Mouse (Mus musculus) MEL (cell line): ENCODE results near the gene Rabep1.

Experiments
- BHLHE40 ChIP-seq: IDR thresholded peaks from 2 replicates; pipeline ENCODE4 v1.6.1; 2012; ENCODE audit warnings: low read depth, mild to moderate bottlenecking, inconsistent platforms, low read length, improper control_type of control experiment, borderline replicate concordance
- CTCF ChIP-seq, 3 experiments: IDR thresholded peaks in 2 of 3; conservative IDR thresholded peaks in 1 of 3; 2 replicates each; pipeline ENCODE4 v1.5.1; 2011 to 2012; ENCODE audit warnings: low read length in 3 of 3, low read depth in 2 of 3, mild to moderate bottlenecking in 2 of 3, improper control_type of control experiment in 1 of 3, inconsistent platforms in 1 of 3, mixed read lengths in 1 of 3, moderate library complexity in 1 of 3; ENCODE audit not compliant: control insufficient read depth in 1 of 3, insufficient read depth in 1 of 3, poor library complexity in 1 of 3, severe bottlenecking in 1 of 3
- ELF1 ChIP-seq: IDR thresholded peaks from 2 replicates; pipeline ENCODE4 v1.6.1; 2014; ENCODE audit warnings: low read depth, mild to moderate bottlenecking, inconsistent platforms, low read length, improper control_type of control experiment, moderate library complexity
- EP300 ChIP-seq, 2 experiments: IDR thresholded peaks; 2 replicates each; pipeline ENCODE4 v1.6.1; 2011; ENCODE audit warnings: improper control_type of control experiment in 2 of 2, low read length in 2 of 2, low read depth in 1 of 2, mild to moderate bottlenecking in 1 of 2
- HCFC1 ChIP-seq: IDR thresholded peaks from 2 replicates; pipeline ENCODE4 v1.6.1; 2012; ENCODE audit warnings: low read depth, mild to moderate bottlenecking, inconsistent platforms, low read length, improper control_type of control experiment, moderate library complexity
- JUND ChIP-seq: IDR thresholded peaks from 2 replicates; pipeline ENCODE4 v1.6.1; 2011; ENCODE audit warnings: low read depth, mild to moderate bottlenecking, improper control_type of control experiment, low read length
- MAX ChIP-seq: IDR thresholded peaks from 2 replicates; pipeline ENCODE4 v1.6.1; 2011; ENCODE audit warnings: low read length, improper control_type of control experiment
- MYC ChIP-seq: IDR thresholded peaks from 2 replicates; pipeline ENCODE4 v1.6.1; 2011; ENCODE audit warnings: low read depth, mild to moderate bottlenecking, low read length, improper control_type of control experiment, moderate library complexity
- NELFE ChIP-seq: IDR thresholded peaks from 2 replicates; pipeline ENCODE4 v1.6.1; 2011; ENCODE audit warnings: low read depth, low read length, improper control_type of control experiment
- NRF1 ChIP-seq: IDR thresholded peaks from 2 replicates; pipeline ENCODE4 v1.6.1; 2014; ENCODE audit warnings: low read depth, mild to moderate bottlenecking, inconsistent platforms, low read length, improper control_type of control experiment, moderate library complexity; ENCODE audit not compliant: poor library complexity, insufficient read depth, severe bottlenecking
- POLR2A ChIP-seq, 2 experiments: IDR thresholded peaks; 2 replicates each; pipeline ENCODE4 v1.6.1; 2011 to 2012; ENCODE audit warnings: low read length in 2 of 2, mild to moderate bottlenecking in 2 of 2, control low read depth in 1 of 2, improper control_type of control experiment in 1 of 2, low read depth in 1 of 2, moderate library complexity in 1 of 2; ENCODE audit not compliant: control insufficient read depth in 1 of 2, insufficient read depth in 1 of 2, poor library complexity in 1 of 2
- TBP ChIP-seq: IDR thresholded peaks from 2 replicates; pipeline ENCODE4 v1.8.0; 2011; ENCODE audit warnings: low read depth, low read length, improper control_type of control experiment
- USF2 ChIP-seq, 2 experiments: IDR thresholded peaks; 2 replicates each; pipeline ENCODE4 v1.6.1; 2011 to 2012; ENCODE audit warnings: improper control_type of control experiment in 2 of 2, low read length in 2 of 2, borderline replicate concordance in 1 of 2, inconsistent platforms in 1 of 2, low read depth in 1 of 2, mild to moderate bottlenecking in 1 of 2; ENCODE audit not compliant: insufficient read depth in 1 of 2
- ZMIZ1 ChIP-seq: IDR thresholded peaks from 2 replicates; pipeline ENCODE4 v1.6.1; 2012; ENCODE audit warnings: low read depth, mild to moderate bottlenecking, inconsistent platforms, low read length, improper control_type of control experiment, moderate library complexity

GRCm38 (mm10) chr11:70826207-70826606 lies 18.4 kb upstream of the Rabep1 start:
- TF ChIP-seq HCFC1 (no peak), ZMIZ1 (no peak), NELFE (no peak), ELF1 (no peak), CTCF (IDR thresholded peaks at IDR 0.05 in 2 of 3, conservative IDR thresholded peaks at IDR 0.05 in 1 of 3; ENCODE audit: control insufficient read depth in 1 of 3, insufficient read depth in 1 of 3, low read depth in 2 of 3, low read length in 3 of 3, poor library complexity in 1 of 3, severe bottlenecking in 1 of 3) (peak; percentile 8 to 40 (median 15); a peak in 2 of 6 replicates), USF2 (IDR thresholded peaks at IDR 0.05; ENCODE audit: borderline replicate concordance in 1 of 2, insufficient read depth in 1 of 2, low read depth in 1 of 2, low read length in 2 of 2) (no peak), EP300 (IDR thresholded peaks at IDR 0.05; ENCODE audit: low read depth in 1 of 2, low read length in 2 of 2) (no peak), TBP (no peak), JUND (no peak), MYC (peak; percentile 81), BHLHE40 (no peak), POLR2A (IDR thresholded peaks at IDR 0.05; ENCODE audit: control insufficient read depth in 1 of 2, insufficient read depth in 1 of 2, low read depth in 1 of 2, low read length in 2 of 2, poor library complexity in 1 of 2) (no peak), MAX (no peak), NRF1 (no peak)
